Mouse (Mus musculus) left cerebral cortex, postnatal 4 days (tissue): ENCODE data around the gene Mrgprb4. TPM values are rescaled to one million over a fixed set of nuclear protein-coding genes. Genes with fewer than 3 reads are reported as not detected.

Experiments used
- DNase-seq: peaks from one replicate; pipeline ENCODE4 v3.0.0-alpha.2; 2022
- intact Hi-C: fragments of 180-260 bp; cut with DNase I; formaldehyde crosslinking; loops from one replicate; pipeline ENCODE4 v1.15.1; 2025
- total RNA-seq, 2 experiments: library from RNA; stranded (reverse); gene quantifications; 2 replicates each; pipeline ENCODE4 v1.2.3; 2021

Gene Mrgprb4
- total RNA-seq, result not detected

- no peak for DNase-seq
- intact Hi-C loops, result no loop called here
Measured at GRCm38 (mm10) chr7:48199188-48199587, at the start of gene Mrgprb4. Gene Mrgprb4 (minus strand): TSS chr7:48199288.

DNA sequence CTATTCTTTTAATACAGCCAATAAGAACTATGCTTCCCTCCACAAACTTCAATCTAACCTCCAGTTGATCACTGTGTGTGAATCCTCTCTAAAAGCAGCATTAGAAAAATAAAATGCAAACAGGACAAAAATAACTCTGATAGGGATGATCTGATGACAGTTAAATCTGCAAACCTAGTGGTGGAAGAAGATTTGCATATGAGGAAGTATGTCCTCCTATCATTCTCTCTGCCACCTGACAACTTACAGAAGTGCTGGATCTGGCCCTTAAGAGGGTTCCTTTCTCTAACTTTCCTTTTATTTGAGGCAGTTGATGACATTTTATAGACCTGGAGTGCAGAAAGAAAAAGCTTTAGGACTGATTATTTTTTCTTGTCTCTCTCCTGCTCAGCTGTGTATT, 27.0 kb upstream of the Mrgprb4 start:
- intact Hi-C loops, result no loop called here

GRCm38 (mm10) chr7:48225065-48225464, 26.0 kb upstream of the Mrgprb4 start:
- no peak for DNase-seq
- intact Hi-C loops, result no loop called here

More for the DNA sequence above, 27.0 kb upstream of the Mrgprb4 start:
- no peak for DNase-seq

- DNase-seq, result no peak
- intact Hi-C loops, result no loop called here
Measured at GRCm38 (mm10) chr7:48168919-48169318, 30.2 kb downstream of the Mrgprb4 start, which contains the start of gene Mrgprb5. Gene Mrgprb5 (minus strand): TSS chr7:48169019.

DNA sequence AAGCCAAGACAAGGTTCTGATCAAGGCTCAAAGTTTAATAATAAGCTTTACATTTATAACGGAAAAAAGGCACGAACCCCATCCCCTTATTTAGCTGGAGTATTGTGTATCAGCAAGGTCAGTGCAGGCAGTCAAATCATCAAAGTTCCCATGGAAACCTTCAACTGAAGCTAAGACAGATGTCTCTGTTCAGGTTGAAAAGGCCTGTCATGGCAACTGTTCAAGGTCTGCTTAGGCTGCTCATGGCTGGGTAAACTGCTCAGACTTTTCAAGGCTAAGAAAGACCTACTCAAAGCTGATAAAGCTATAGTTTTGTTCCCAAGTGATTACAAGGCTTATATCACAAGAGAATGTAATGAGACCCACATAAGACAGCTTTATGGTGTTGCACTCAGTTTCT, 31.6 kb downstream of the Mrgprb4 start:
- no peak for DNase-seq
- intact Hi-C loops, result no loop called here

Other genes starting within 250 kb of the Mrgprb4 start
- gene Mrgpra4, start 217.2 kb downstream of the Mrgprb4 start, total RNA-seq, result not detected
- not detected for gene Mrgprx1, start 171.7 kb downstream of the Mrgprb4 start, total RNA-seq
- not detected for gene Mrgprb5, start 30.3 kb downstream of the Mrgprb4 start, total RNA-seq
- not detected for gene Mrgprb8, start 189.2 kb upstream of the Mrgprb4 start, total RNA-seq